Mouse (Mus musculus) lung, adult 2 months (tissue): ENCODE results near the gene Fat2. TPM values are rescaled to one million over a fixed set of nuclear protein-coding genes. Genes with fewer than 3 reads are reported as not detected.

Experiments
- DNase-seq: peaks from one replicate; pipeline ENCODE4 v3.0.0; 2022
- H3K4me1 ChIP-seq: fragments of 200-500 bp; 2 replicates; pipeline ENCODE4 v1.6.1; 2011; ENCODE audit warnings: low read length; ENCODE audit not compliant: control insufficient read depth, insufficient read depth
- H3K4me3 ChIP-seq: fragments of 200-500 bp; replicated peaks from 2 replicates; pipeline ENCODE3; 2011; ENCODE audit warnings: low read depth, mild to moderate bottlenecking, control low read depth, low read length; ENCODE audit errors: extremely low read depth
- CTCF ChIP-seq: fragments of 200-500 bp; IDR thresholded peaks from 2 replicates; pipeline ENCODE4 v1.5.1; 2011; ENCODE audit warnings: mild to moderate bottlenecking, low read length, control low read depth; ENCODE audit not compliant: insufficient read depth
- POLR2A ChIP-seq: fragments of 200-500 bp; IDR thresholded peaks from 2 replicates; pipeline ENCODE4 v1.6.1; 2011; ENCODE audit warnings: low read depth, mild to moderate bottlenecking, control low read depth, low read length, borderline replicate concordance; ENCODE audit errors: extremely low read depth
- WGBS: fragments of 180-500 bp; shearing (Covaris S2); methylation state at CpG from one replicate; pipeline ENCODE4 v1.1.7; 2018; 5-methylcytosine and 5-hydroxymethylcytosine counted together
- polyA plus RNA-seq: library from polyadenylated mRNA; depleted of rRNA; stranded (reverse); fragments of >200 nt; gene quantifications from 2 replicates; pipeline ENCODE4 v1.2.3, GENCODE M21; 2012

Gene Fat2
- polyA plus RNA-seq, 1 experiment, result 1.4 TPM

GRCm38 (mm10) chr11:55365840-55366239, 29.5 kb upstream of the Fat2 start:
- TF ChIP-seq POLR2A, result no peak
- no peak for TF ChIP-seq CTCF
- DNase-seq, result no peak
- no peak overlapping the region for H3K4me3 ChIP-seq
- WGBS, result 80% methylated on average over 5 of the region's 5 CpGs
- peaks cover 3% of the 10 kb centered on the region; the same call in 1 of the 2 replicates for H3K4me1 ChIP-seq

DNA sequence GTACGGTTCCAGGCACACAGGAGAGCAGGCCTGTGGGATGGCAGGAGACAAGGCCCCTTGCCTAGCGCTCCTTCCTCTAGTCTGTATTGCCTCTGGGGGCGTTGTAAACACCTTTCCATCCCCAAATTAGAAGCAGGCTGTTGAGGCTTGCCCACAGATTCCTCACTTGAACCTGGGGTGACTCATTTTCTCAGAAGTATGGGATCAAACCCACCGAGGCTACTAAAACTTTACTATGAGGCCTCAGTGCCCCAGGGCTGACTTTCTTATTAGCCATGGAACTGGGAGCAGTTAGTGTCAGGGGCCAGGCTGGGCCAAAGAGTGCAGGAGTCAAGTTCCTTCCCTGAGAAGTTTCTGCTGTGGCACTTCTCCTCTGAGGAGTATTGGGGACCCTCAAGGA, 28.9 kb upstream of the Fat2 start:
- H3K4me1 ChIP-seq, result peaks cover 3% of the 10 kb centered on the region; the same call in 1 of the 2 replicates
- DNase-seq, result no peak
- H3K4me3 ChIP-seq, result no peak overlapping the region
- WGBS, result 67% methylated on average over 4 of the region's 4 CpGs
- no peak for TF ChIP-seq POLR2A

GRCm38 (mm10) chr11:55364662-55365061, 28.3 kb upstream of the Fat2 start:
- no peak for DNase-seq
- TF ChIP-seq POLR2A, result no peak
- no peak for TF ChIP-seq CTCF
- no peak overlapping the region for H3K4me3 ChIP-seq
- peaks cover 3% of the 10 kb centered on the region; the same call in 1 of the 2 replicates for H3K4me1 ChIP-seq
- 54% methylated on average over 3 of the region's 3 CpGs for WGBS

- 44% methylated on average over 15 of the region's 15 CpGs for WGBS
- H3K4me1 ChIP-seq, result no peaks in the 10 kb centered on the region
- no peak for DNase-seq
- TF ChIP-seq POLR2A, result no peak
- no peak for TF ChIP-seq CTCF
- no peak overlapping the region for H3K4me3 ChIP-seq
Measured at GRCm38 (mm10) chr11:55358094-55358783, 21.9 kb upstream of the Fat2 start.

GRCm38 (mm10) chr11:55356846-55357245, 20.5 kb upstream of the Fat2 start:
- no peak for DNase-seq
- TF ChIP-seq POLR2A (no peak), CTCF (no peak)
- Histone ChIP-seq H3K4me3 (no peak overlapping the region), H3K4me1 (no peaks in the 10 kb centered on the region)
- 95% methylated on average over 2 of the region's 2 CpGs for WGBS

DNA sequence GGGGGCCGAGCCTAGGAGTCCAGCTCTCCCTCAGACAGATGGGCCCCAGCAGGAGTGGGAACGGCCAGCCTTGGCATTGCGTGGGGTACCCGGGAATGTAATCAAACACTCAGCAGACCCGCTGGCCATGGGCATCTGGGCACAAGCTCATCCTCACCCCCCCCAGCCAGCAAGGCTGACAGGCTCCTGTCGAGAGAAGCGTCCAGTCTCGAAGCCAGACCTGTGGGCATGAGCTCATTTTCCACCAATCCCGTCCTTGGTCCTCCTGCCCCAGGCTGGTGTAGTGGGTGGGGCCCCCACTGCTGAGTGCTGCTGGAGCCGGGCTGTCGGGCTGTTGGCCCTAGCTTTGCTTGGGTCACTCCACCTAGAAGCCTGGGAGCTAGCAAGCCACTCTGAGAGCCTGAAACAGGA, 5.6 kb upstream of the Fat2 start:
- 42% methylated on average over 11 of the region's 11 CpGs for WGBS
- Histone ChIP-seq H3K4me3 (no peak overlapping the region), H3K4me1 (no peaks in the 10 kb centered on the region)
- DNase-seq, result no peak
- TF ChIP-seq CTCF (no peak), POLR2A (no peak)

- Histone ChIP-seq H3K4me3 (no peak overlapping the region), H3K4me1 (no peaks in the 10 kb centered on the region)
- TF ChIP-seq POLR2A, result no peak
- TF ChIP-seq CTCF, result no peak
- no peak for DNase-seq
- 60% methylated on average over 2 of the region's 2 CpGs for WGBS
Measured at GRCm38 (mm10) chr11:55340789-55341188, 4.4 kb upstream of the Fat2 start.

- no peak for TF ChIP-seq POLR2A
- no peak for TF ChIP-seq CTCF
- Histone ChIP-seq H3K4me3 (no peak overlapping the region), H3K4me1 (no peaks in the 10 kb centered on the region)
- 59% methylated on average over 5 of the region's 5 CpGs for WGBS
- DNase-seq, result no peak
Measured at GRCm38 (mm10) chr11:55337032-55337769, 837 bp upstream of the Fat2 start.

DNA sequence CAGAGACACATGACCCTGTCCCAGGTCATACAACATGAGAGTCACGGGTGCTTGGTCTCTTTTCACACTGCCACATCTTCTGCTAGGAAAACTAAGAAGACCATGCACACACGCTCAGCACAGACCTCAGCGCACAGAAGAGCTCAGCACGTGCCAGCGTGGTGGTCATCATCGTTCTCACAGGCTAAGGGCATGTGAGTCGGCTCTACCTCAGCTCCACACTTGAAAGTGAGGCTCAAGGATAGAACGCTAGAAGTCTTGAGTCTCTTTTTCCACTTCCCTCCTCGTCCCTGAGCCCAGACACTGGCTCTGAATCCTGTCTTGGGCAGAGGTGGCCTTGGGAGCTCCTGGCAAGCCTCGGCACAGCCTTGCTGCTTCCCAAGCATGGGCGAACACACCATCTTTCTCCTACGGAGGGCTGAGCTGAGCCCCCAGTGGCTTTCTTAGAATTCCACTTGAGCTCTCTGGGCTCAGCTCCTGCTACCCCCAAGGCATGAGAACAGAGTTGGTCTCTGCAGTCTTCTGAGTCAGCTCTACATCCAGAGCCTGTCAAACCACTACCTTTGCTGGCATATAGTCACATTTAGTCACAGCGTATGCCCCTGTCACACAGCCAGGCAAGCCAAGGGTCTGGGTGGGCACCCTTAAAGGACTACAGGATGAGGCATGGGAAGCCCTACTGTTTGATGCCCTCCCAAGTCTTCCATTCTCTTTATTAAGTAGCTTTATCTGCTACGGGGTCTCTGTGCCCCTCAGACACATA, 869 bp downstream of the Fat2 start:
- WGBS, result 79% methylated on average over 14 of the region's 14 CpGs
- DNase-seq, result no peak
- H3K4me1 ChIP-seq, result no peaks in the 10 kb centered on the region
- TF ChIP-seq CTCF (no peak), POLR2A (no peak)
- no peak overlapping the region for H3K4me3 ChIP-seq
